Mouse (Mus musculus): ENCODE results near the gene Add3. TPM values are rescaled to one million over a fixed set of nuclear protein-coding genes. Genes with fewer than 3 reads are reported as not detected.

Add3 gene
- total and polyA plus RNA-seq, 3 experiments: 14.0 to 52.9 TPM; not detected in 1

DNA sequence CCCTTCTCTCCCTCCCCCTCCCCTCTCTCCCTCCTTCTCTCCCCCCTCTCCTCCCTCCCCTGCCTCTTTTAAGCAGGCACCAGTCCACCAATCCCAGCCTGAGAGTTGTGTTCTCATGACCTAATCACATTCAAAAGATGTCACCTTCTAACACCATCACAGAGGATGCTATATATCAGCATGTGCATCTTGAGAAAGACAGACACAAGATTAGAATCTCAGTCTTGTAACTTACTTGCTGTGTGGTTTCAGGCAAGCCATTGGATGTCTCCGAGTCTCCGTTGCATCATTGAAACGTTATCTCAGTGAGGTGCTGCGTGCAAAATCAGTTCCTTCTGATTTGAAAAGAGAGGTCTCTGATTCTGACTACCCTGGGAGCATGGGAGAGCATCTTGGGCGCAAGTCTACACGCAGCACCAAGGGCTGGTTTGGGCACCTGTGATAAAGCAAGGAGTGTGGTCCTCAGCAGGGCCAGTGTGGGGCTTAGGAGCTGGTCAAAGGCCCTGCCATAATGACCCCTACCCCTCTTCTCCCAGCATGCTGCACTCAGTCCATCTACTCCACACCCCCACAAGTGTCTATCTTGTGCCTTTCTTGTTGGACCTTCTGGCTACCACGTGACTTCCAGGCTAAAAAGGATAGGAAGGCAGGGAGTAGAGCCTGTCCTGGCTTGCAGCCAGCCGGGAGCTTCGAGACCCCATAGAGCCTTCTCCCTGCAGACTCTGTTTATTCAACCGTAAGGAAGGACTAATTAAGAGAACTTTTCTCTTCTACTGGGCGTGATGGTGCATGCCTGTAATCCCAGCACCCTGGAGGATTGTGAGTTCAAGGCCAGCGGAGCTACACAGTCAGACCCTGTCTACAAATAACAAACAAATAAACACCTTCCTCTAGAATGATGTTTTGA lies 124.8 kb downstream of the Add3 start:
- H3K27ac ChIP-seq (ENCODE audit: control insufficient read depth, low read depth, low read length): no peak overlapping the region
- no peak overlapping the region for H3K9ac ChIP-seq (ENCODE audit: control insufficient read depth, low read depth, low read length, poor library complexity, severe bottlenecking)
- no peaks in the 10 kb centered on the region for H3K4me1 ChIP-seq (ENCODE audit: control insufficient read depth in 1 of 2, insufficient read depth in 2 of 2, low read length in 2 of 2)
- H3K9me3 ChIP-seq (replicated peaks; ENCODE audit: insufficient read depth, low read length): no peaks in the 10 kb centered on the region
- TF ChIP-seq GATA1 (IDR thresholded peaks at IDR 0.05; ENCODE audit: low read depth, low read length) (no peak), ELF1 (IDR thresholded peaks at IDR 0.05; ENCODE audit: low read depth, low read length) (no peak), POLR2AphosphoS5 (IDR thresholded peaks at IDR 0.05; ENCODE audit: borderline replicate concordance, low read depth, low read length) (no peak), USF1 (IDR thresholded peaks at IDR 0.05; ENCODE audit: low read depth, low read length) (peak; percentile 50), RCOR1 (IDR thresholded peaks at IDR 0.05; ENCODE audit: low read depth, low read length) (peak; percentile 56; the same call in 1 of the 2 replicates), RAD21 (IDR thresholded peaks at IDR 0.05; ENCODE audit: low read depth, low read length) (no peak), MAFK (IDR thresholded peaks at IDR 0.05; ENCODE audit: borderline replicate concordance, low read depth, low read length) (no peak), CHD2 (IDR thresholded peaks at IDR 0.05; ENCODE audit: low read length) (no peak), SIN3A (IDR thresholded peaks at IDR 0.05; ENCODE audit: low read length) (no peak)
- no peak for DNase-seq (ENCODE audit: low read depth, low spot score)
- H3K36me3 ChIP-seq (ENCODE audit: control insufficient read depth in 1 of 2, insufficient read depth in 2 of 2, low read length in 2 of 2): no peaks in the 10 kb centered on the region
- H3K79me2 ChIP-seq (ENCODE audit: control insufficient read depth, insufficient read depth, low read length, poor library complexity): no peaks in the 10 kb centered on the region
- peaks cover 0 to 1% of the 10 kb centered on the region in 2 experiments; a peak in 1 of 4 replicates for H3K27me3 ChIP-seq (ENCODE audit: control insufficient read depth in 1 of 2, insufficient read depth in 2 of 2, low read length in 2 of 2)
- no peak overlapping the region for H3K4me3 ChIP-seq (ENCODE audit: control insufficient read depth in 1 of 2, insufficient read depth in 1 of 2, low read depth in 2 of 2, low read length in 2 of 2)

DNA sequence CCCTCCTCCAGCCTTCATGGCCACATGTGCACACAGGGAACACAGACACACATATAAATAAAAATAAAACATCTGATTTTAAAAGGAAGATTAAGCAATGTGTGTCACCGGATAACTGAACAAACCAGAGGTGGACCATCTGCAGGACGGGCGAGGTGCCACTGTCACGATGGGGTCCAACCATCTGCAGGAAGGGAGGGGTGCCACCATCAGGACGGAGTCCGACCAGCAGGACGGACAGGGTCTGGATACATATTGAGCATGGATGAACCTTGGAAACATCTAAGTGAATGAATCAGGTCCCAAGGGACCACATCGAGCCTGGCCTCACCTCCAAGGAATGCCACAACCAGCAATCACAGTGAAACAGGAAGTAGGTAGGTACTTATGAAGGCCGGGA lies 127.1 kb downstream of the Add3 start:
- no peaks in the 10 kb centered on the region for H3K36me3 ChIP-seq (ENCODE audit: control insufficient read depth in 1 of 2, insufficient read depth in 2 of 2, low read length in 2 of 2)
- no peaks in the 10 kb centered on the region for H3K9me3 ChIP-seq (replicated peaks; ENCODE audit: insufficient read depth, low read length)
- no peak overlapping the region for H3K4me3 ChIP-seq (ENCODE audit: control insufficient read depth in 1 of 2, insufficient read depth in 1 of 2, low read depth in 2 of 2, low read length in 2 of 2)
- TF ChIP-seq MAX (IDR thresholded peaks at IDR 0.05; ENCODE audit: low read length) (no peak), ZMIZ1 (IDR thresholded peaks at IDR 0.05; ENCODE audit: low read depth, low read length) (no peak), TCF12 (IDR thresholded peaks at IDR 0.05; ENCODE audit: low read depth, low read length) (no peak), MAFK (IDR thresholded peaks at IDR 0.05; ENCODE audit: borderline replicate concordance, low read depth, low read length) (no peak), RAD21 (IDR thresholded peaks at IDR 0.05; ENCODE audit: low read depth, low read length) (no peak), UBTF (IDR thresholded peaks at IDR 0.05; ENCODE audit: borderline replicate concordance, insufficient read depth, low read depth, low read length) (no peak), ZNF384 (IDR thresholded peaks at IDR 0.05; ENCODE audit: low read depth, low read length) (no peak), ZC3H11A (IDR thresholded peaks at IDR 0.05; ENCODE audit: low read depth, low read length) (no peak), TAL1 (IDR thresholded peaks at IDR 0.05; ENCODE audit: low read length) (no peak), SMC3 (IDR thresholded peaks at IDR 0.05; ENCODE audit: low read depth, low read length) (no peak), ETS1 (IDR thresholded peaks at IDR 0.05; ENCODE audit: low read depth, low read length) (no peak), MEF2A (IDR thresholded peaks at IDR 0.05; ENCODE audit: extremely low read depth, insufficient replicate concordance, low read depth, low read length, poor library complexity, severe bottlenecking) (no peak), MAZ (IDR thresholded peaks at IDR 0.05; ENCODE audit: low read depth, low read length) (no peak), CTCF (IDR thresholded peaks at IDR 0.05 in 2 of 3, conservative IDR thresholded peaks at IDR 0.05 in 1 of 3; ENCODE audit: control insufficient read depth in 1 of 3, insufficient read depth in 1 of 3, low read depth in 2 of 3, low read length in 3 of 3, poor library complexity in 1 of 3, severe bottlenecking in 1 of 3) (no peak), ELF1 (IDR thresholded peaks at IDR 0.05; ENCODE audit: low read depth, low read length) (no peak), POLR2AphosphoS5 (IDR thresholded peaks at IDR 0.05; ENCODE audit: borderline replicate concordance, low read depth, low read length) (no peak), BHLHE40 (IDR thresholded peaks at IDR 0.05; ENCODE audit: borderline replicate concordance, low read depth, low read length) (no peak), NRF1 (IDR thresholded peaks at IDR 0.05; ENCODE audit: insufficient read depth, low read depth, low read length, poor library complexity, severe bottlenecking) (no peak)
- DNase-seq (ENCODE audit: low read depth, low spot score): no peak
- no peak overlapping the region for H3K9ac ChIP-seq (ENCODE audit: control insufficient read depth, low read depth, low read length, poor library complexity, severe bottlenecking)
- no peaks in the 10 kb centered on the region for H3K4me1 ChIP-seq (ENCODE audit: control insufficient read depth in 1 of 2, insufficient read depth in 2 of 2, low read length in 2 of 2)
- peaks cover 0 to 1% of the 10 kb centered on the region in 2 experiments; a peak in 1 of 4 replicates for H3K27me3 ChIP-seq (ENCODE audit: control insufficient read depth in 1 of 2, insufficient read depth in 2 of 2, low read length in 2 of 2)
- no peaks in the 10 kb centered on the region for H3K79me2 ChIP-seq (ENCODE audit: control insufficient read depth, insufficient read depth, low read length, poor library complexity)
- H3K27ac ChIP-seq (ENCODE audit: control insufficient read depth, low read depth, low read length): no peak overlapping the region
